Mouse (Mus musculus) lung, adult 18-20 months (tissue): ENCODE results near the gene Gm9817.

Experiments
- DNase-seq, 2 experiments: peaks; one replicate each; pipeline ENCODE4 v3.0.0; 2022; ENCODE audit warnings: mixed read lengths in 2 of 2

The Gm9817 gene

GRCm38 (mm10) chr13:45092816-45093215 is 14.3 kb downstream of the Gm9817 start:
- DNase-seq: no peak

GRCm38 (mm10) chr13:45095028-45095427 is 16.5 kb downstream of the Gm9817 start:
- DNase-seq: no peak

- DNase-seq: no peak
These were observed 21.2 kb downstream of the Gm9817 start for GRCm38 (mm10) chr13:45099582-45100229.

- no peak for DNase-seq
These were observed 28.0 kb downstream of the Gm9817 start for GRCm38 (mm10) chr13:45106480-45106879.

GRCm38 (mm10) chr13:45108851-45109390 is 30.4 kb downstream of the Gm9817 start:
- peak; percentile 49 to 62 for DNase-seq

GRCm38 (mm10) chr13:45118375-45118774 is 39.9 kb downstream of the Gm9817 start:
- DNase-seq: no peak

GRCm38 (mm10) chr13:45118822-45119221 is 40.3 kb downstream of the Gm9817 start:
- DNase-seq: no peak
